Mouse (Mus musculus): ENCODE measurements at regions not wholly inside any gene's neighbourhood (a gene's known extent, or its start where the extent isn't known, plus 50 kb on each side); places are given as distances from the start of the nearest gene placed in this dataset.

- no peak for DNase-seq (ENCODE audit: low spot score in 2 of 2)
These were observed 52.9 kb upstream of the Gm10944 start for GRCm38 (mm10) chr10:10628236-10628717.

- DNase-seq (ENCODE audit: low spot score in 2 of 2): no peak
These were observed 57.1 kb upstream of the Rab32 start for GRCm38 (mm10) chr10:10614976-10615762.

- DNase-seq (ENCODE audit: low spot score in 2 of 2): peak in 1 of 2 experiments; percentile 18
These were observed 52.7 kb upstream of the Rab32 start for GRCm38 (mm10) chr10:10610561-10611345.

- no peak for DNase-seq (ENCODE audit: low spot score in 2 of 2)
These were observed 50.6 kb upstream of the Rab32 start for GRCm38 (mm10) chr10:10608626-10609168.
